Mouse (Mus musculus): ENCODE measurements around the gene Lpp. TPM values are rescaled to one million over a fixed set of nuclear protein-coding genes. Genes with fewer than 3 reads are reported as not detected.

Lpp gene
- polyA plus RNA-seq, 1 experiment from 2014 or later, result 14.4 TPM

DNA sequence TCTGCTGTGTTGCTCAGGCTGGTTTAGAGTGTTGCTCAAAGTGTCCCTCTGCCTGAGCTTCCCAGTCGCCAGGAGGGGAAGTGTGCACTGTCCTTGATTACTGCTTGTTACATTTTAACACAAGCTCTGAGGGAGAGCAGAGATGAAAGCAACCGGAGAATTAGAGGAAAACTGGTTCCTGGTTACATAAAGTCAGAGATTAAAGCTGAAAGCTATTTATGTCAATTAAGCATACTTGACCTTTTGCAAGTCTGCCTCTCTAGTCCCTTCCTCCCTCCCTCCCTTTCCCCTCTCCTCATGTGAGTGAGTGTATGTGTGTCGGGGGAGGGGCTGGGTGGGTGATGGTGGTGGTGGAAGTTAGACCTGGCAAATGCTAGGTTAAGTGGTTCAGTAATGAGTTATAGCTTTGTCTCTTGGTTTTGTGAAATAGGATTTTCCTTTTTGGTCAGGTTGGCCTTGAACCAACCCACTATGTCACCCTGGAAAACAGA lies 83.6 kb downstream of the Lpp start:
- peak; percentile 82 for DNase-seq (ENCODE audit: low spot score, missing footprints)
- 53% methylated on average over 3 of the region's 3 CpGs for WGBS

DNA sequence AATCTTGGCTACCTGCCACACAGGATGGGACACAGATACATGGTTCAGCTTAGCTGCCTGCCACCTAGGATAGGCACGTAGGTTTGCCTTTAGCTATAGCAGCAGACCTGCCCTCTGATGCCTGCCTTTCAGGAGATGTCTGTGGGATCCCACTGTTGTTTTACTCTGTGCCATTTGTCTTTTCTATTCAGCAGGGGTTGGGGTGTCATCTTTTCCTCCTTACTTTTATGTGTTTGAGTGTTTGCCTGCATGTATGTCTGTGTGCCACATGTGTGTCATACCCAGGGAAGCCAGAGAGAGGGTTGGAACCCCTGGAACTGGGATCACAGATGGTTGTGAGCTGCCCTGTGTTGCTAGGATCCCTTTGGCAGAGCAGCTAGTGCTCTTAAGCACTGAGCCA lies 84.7 kb downstream of the Lpp start:
- no peaks in the 10 kb centered on the region for H3K27me3 ChIP-seq (ENCODE audit: control insufficient read depth, insufficient read depth, low read length)
- no peaks in the 10 kb centered on the region for H3K36me3 ChIP-seq (ENCODE audit: control insufficient read depth, insufficient read depth, low read length)
- H3K9me3 ChIP-seq (ENCODE audit: control insufficient read depth, low read length), result no peaks in the 10 kb centered on the region
- H3K4me3 ChIP-seq (ENCODE audit: low read depth, low read length), result no peak overlapping the region
- H3K4me2 ChIP-seq, result no peak overlapping the region
- no peak overlapping the region for H3K9ac ChIP-seq (ENCODE audit: low read length)
- WGBS, result 73% methylated on average over 1 of the region's 1 CpGs
- H3K27ac ChIP-seq (ENCODE audit: low read depth, low read length), result no peak overlapping the region
- DNase-seq (ENCODE audit: low spot score, missing footprints) (peak; percentile 79), ATAC-seq (ENCODE audit: low FRiP score) (no peak)
- H3K4me1 ChIP-seq (ENCODE audit: control insufficient read depth, insufficient read depth, low read length), result peaks cover 6% of the 10 kb centered on the region

More for the DNA sequence above, 83.6 kb downstream of the Lpp start:
- Histone ChIP-seq H3K36me3 (ENCODE audit: control insufficient read depth, insufficient read depth, low read length) (no peaks in the 10 kb centered on the region), H3K27me3 (ENCODE audit: control insufficient read depth, insufficient read depth, low read length) (no peaks in the 10 kb centered on the region), H3K9ac (ENCODE audit: low read length) (no peak overlapping the region), H3K4me1 (ENCODE audit: control insufficient read depth, insufficient read depth, low read length) (peaks cover 6% of the 10 kb centered on the region), H3K27ac (ENCODE audit: low read depth, low read length) (no peak overlapping the region), H3K4me2 (no peak overlapping the region), H3K9me3 (ENCODE audit: control insufficient read depth, low read length) (no peaks in the 10 kb centered on the region), H3K4me3 (ENCODE audit: low read depth, low read length) (no peak overlapping the region)
- ATAC-seq (ENCODE audit: low FRiP score), result no peak

DNA sequence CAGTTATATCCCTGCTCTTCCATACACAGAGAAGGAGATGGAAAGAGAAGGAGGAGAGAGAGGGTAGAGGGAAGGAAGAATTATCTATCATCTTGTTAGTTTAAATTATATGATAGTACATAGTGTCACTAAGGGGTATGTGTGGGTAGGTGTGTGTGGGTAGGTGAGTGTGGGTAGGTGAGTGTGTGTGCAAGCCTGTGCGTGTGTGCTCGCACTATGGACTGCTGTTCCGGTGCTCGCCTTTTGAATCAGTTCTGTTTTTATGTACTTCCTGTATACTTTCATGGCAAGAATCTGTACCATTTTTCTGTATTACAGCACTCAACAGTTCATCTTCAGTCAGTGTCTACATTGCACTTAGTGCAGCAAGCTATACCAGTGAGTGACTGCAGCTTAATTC lies 85.5 kb downstream of the Lpp start:
- Histone ChIP-seq H3K9ac (ENCODE audit: low read length) (no peak overlapping the region), H3K36me3 (ENCODE audit: control insufficient read depth, insufficient read depth, low read length) (no peaks in the 10 kb centered on the region), H3K4me3 (ENCODE audit: low read depth, low read length) (no peak overlapping the region), H3K4me1 (ENCODE audit: control insufficient read depth, insufficient read depth, low read length) (peaks cover 6% of the 10 kb centered on the region), H3K27me3 (ENCODE audit: control insufficient read depth, insufficient read depth, low read length) (no peaks in the 10 kb centered on the region), H3K9me3 (ENCODE audit: control insufficient read depth, low read length) (no peaks in the 10 kb centered on the region), H3K4me2 (no peak overlapping the region), H3K27ac (ENCODE audit: low read depth, low read length) (no peak overlapping the region)
- WGBS, result 94% methylated on average over 4 of the region's 4 CpGs
- ATAC-seq (ENCODE audit: low FRiP score), result no peak
- DNase-seq (ENCODE audit: low spot score, missing footprints), result no peak

DNA sequence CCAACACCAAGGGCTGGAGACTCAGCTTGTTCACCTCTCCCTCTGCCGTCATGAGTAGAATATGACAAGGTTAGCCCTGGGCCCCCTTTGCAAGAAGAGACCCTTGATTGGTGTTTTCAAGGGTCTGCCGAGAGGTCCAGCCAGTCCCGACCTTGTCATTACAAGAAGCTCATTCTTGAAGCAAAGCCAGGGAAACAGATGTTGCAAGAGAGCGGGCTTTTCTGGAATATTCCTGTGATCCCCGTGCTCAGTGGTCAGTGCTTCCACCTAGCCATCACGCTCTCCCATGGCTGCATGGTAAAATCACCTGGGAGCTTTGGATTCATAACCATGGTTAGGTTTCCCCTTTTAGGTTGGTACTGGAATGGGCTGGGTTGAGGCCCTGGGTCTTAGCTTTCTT lies 89.3 kb downstream of the Lpp start:
- H3K4me1 ChIP-seq (ENCODE audit: control insufficient read depth, insufficient read depth, low read length), result no peaks in the 10 kb centered on the region
- H3K36me3 ChIP-seq (ENCODE audit: control insufficient read depth, insufficient read depth, low read length), result no peaks in the 10 kb centered on the region
- H3K4me3 ChIP-seq (ENCODE audit: low read depth, low read length), result no peak overlapping the region
- DNase-seq (ENCODE audit: low spot score, missing footprints), result no peak
- ATAC-seq (ENCODE audit: low FRiP score), result no peak
- H3K9me3 ChIP-seq (ENCODE audit: control insufficient read depth, low read length), result no peaks in the 10 kb centered on the region
- H3K9ac ChIP-seq (ENCODE audit: low read length), result no peak overlapping the region
- 93% methylated on average over 6 of the region's 6 CpGs for WGBS
- H3K4me2 ChIP-seq, result no peak overlapping the region
- H3K27me3 ChIP-seq (ENCODE audit: control insufficient read depth, insufficient read depth, low read length), result no peaks in the 10 kb centered on the region
- no peak overlapping the region for H3K27ac ChIP-seq (ENCODE audit: low read depth, low read length)

DNA sequence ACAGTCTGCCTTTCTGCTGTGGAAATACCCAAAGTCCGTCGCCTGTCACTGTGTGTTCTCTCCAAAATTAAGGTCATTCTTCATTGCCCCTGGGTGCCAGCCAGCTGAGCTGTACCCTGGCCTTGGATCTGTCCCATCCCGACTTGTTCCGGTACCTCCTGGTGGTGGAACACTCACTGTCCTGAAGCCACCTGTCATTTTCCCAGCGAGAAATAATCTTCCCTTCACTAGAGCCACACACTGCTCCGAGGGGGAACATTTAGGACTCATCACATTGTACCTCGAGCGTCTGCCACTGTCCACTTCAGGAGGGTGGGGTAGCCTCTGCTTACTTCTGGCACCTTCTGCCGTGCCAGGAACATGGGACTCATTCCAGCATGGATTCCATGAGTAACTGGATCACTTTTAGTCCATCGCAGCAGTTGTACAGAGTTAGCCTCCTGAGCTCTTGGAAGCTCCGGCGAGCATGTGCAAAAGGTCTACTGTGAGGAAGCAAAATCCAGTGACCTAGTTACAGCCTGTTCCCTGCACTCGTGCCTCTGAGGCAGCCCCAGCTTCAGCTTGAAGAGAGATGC lies 90.3 kb downstream of the Lpp start:
- no peak overlapping the region for H3K27ac ChIP-seq (ENCODE audit: low read depth, low read length)
- H3K4me1 ChIP-seq (ENCODE audit: control insufficient read depth, insufficient read depth, low read length), result no peaks in the 10 kb centered on the region
- ATAC-seq (ENCODE audit: low FRiP score) (no peak), DNase-seq (ENCODE audit: low spot score, missing footprints) (no peak)
- no peaks in the 10 kb centered on the region for H3K36me3 ChIP-seq (ENCODE audit: control insufficient read depth, insufficient read depth, low read length)
- H3K27me3 ChIP-seq (ENCODE audit: control insufficient read depth, insufficient read depth, low read length), result no peaks in the 10 kb centered on the region
- no peaks in the 10 kb centered on the region for H3K9me3 ChIP-seq (ENCODE audit: control insufficient read depth, low read length)
- 92% methylated on average over 13 of the region's 13 CpGs for WGBS
- no peak overlapping the region for H3K9ac ChIP-seq (ENCODE audit: low read length)
- H3K4me3 ChIP-seq (ENCODE audit: low read depth, low read length), result no peak overlapping the region
- H3K4me2 ChIP-seq, result no peak overlapping the region

DNA sequence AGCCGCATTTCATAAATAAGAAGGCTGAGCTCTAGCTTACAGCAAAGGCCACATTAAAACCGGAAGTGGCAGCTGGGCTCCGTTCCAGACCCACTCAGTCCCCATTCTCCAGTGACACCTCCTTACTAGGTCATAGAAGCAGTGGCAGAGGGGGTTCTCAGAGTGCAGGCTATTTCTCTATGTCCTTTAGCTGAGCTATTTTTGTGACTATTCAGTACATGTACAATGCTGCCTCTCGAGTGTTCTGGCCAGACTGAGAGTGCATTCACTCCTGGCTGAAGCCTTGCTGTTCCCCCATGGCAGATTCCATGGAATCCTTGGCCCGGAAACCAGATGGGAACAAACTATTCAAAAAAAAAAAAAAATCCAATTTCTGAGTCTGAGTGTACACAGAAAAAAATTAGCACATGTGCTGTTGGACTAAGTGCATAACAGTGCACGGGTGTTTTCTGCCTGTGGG lies 94.5 kb downstream of the Lpp start:
- no peak overlapping the region for H3K4me3 ChIP-seq (ENCODE audit: low read depth, low read length)
- no peak overlapping the region for H3K4me2 ChIP-seq
- H3K9me3 ChIP-seq (ENCODE audit: control insufficient read depth, low read length), result no peaks in the 10 kb centered on the region
- 71% methylated on average over 6 of the region's 6 CpGs for WGBS
- DNase-seq (ENCODE audit: low spot score, missing footprints) (no peak), ATAC-seq (ENCODE audit: low FRiP score) (no peak)
- no peaks in the 10 kb centered on the region for H3K27me3 ChIP-seq (ENCODE audit: control insufficient read depth, insufficient read depth, low read length)
- no peak overlapping the region for H3K27ac ChIP-seq (ENCODE audit: low read depth, low read length)
- no peak overlapping the region for H3K9ac ChIP-seq (ENCODE audit: low read length)
- H3K36me3 ChIP-seq (ENCODE audit: control insufficient read depth, insufficient read depth, low read length), result no peaks in the 10 kb centered on the region
- H3K4me1 ChIP-seq (ENCODE audit: control insufficient read depth, insufficient read depth, low read length), result peaks cover 7% of the 10 kb centered on the region; the same call in 1 of the 2 replicates

DNA sequence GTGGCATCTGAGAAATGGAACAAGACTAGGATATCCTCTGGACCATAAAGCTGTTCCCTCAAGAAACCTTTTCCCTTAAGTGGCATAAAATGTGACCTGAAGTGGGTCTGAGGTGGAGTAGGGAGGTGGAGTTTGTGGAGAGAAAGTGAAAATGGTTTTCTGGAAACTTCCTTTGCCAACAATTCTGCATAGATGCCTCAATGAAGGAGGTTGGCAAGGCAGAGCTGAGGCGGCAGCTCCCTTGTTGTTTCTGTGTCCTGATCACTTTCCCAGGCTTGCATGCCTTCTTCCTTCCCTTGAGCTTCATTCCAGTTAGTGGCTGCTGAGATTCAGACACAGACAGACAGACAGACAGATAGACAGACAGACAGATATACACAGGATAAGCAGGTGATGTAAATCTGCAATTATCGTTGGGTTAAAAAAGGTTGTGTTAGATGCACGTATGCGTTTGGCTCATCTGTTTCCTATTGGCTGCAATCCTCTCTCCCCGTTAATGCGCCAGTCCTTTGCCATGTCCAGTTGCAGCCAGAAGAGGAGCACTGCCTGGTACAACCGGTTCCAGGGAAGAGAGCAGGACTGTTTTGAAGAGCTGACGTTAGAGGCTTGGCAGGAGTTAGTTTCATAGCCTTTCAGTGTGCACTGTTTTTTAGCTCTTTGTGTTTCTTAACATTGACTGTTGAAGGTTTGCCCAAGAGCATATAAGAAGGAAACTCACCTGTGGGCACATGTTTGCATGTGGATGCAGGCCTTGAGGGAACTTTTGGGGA lies 96.4 kb downstream of the Lpp start:
- no peak overlapping the region for H3K4me3 ChIP-seq (ENCODE audit: low read depth, low read length)
- peaks cover 7% of the 10 kb centered on the region; the same call in 1 of the 2 replicates for H3K4me1 ChIP-seq (ENCODE audit: control insufficient read depth, insufficient read depth, low read length)
- no peak for DNase-seq (ENCODE audit: low spot score, missing footprints)
- H3K27ac ChIP-seq (ENCODE audit: low read depth, low read length), result no peak overlapping the region
- WGBS, result 91% methylated on average over 8 of the region's 8 CpGs
- no peak for ATAC-seq (ENCODE audit: low FRiP score)
- H3K9me3 ChIP-seq (ENCODE audit: control insufficient read depth, low read length), result no peaks in the 10 kb centered on the region
- no peak overlapping the region for H3K4me2 ChIP-seq
- H3K9ac ChIP-seq (ENCODE audit: low read length), result no peak overlapping the region
- no peaks in the 10 kb centered on the region for H3K36me3 ChIP-seq (ENCODE audit: control insufficient read depth, insufficient read depth, low read length)
- H3K27me3 ChIP-seq (ENCODE audit: control insufficient read depth, insufficient read depth, low read length), result no peaks in the 10 kb centered on the region

DNA sequence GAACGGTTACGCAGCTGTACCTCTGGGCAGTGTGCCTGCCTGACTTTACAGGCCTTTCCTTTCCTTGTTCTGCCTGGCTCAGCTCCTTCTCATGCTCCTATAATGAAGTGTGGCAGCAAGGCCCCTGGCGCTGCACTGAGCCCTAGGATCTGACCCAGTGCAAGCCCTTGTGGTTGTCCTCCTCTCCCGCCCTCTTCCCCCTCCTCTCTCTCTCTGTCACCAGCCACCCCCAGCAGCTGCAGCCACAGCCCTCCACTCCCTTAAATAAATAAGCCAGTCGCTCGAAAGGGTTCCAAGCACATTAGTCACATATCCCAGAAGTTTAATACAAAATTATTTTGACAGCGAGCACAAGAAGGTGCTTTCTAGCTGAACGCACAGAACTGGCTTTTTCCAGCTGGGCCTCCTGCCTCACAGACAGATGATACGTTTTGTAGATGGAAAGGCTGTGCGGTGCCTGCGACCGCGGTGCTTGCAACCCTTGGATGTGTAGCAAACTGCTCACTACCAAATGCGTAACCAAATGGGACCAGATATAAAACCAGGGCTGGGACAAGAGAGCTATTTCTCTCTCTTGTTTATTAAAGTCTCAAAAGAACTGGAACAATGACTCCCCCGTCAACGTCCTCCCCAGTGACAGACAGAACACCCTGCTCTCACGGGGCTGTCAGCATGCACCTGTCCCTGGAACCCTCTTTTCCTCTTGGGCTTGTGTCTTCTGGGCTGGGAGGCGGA lies 97.6 kb downstream of the Lpp start:
- Histone ChIP-seq H3K4me2 (no peak overlapping the region), H3K9me3 (ENCODE audit: control insufficient read depth, low read length) (no peaks in the 10 kb centered on the region), H3K4me1 (ENCODE audit: control insufficient read depth, insufficient read depth, low read length) (peaks cover 7% of the 10 kb centered on the region; the same call in 1 of the 2 replicates), H3K27me3 (ENCODE audit: control insufficient read depth, insufficient read depth, low read length) (no peaks in the 10 kb centered on the region), H3K27ac (ENCODE audit: low read depth, low read length) (no peak overlapping the region), H3K4me3 (ENCODE audit: low read depth, low read length) (no peak overlapping the region), H3K36me3 (ENCODE audit: control insufficient read depth, insufficient read depth, low read length) (no peaks in the 10 kb centered on the region), H3K9ac (ENCODE audit: low read length) (no peak overlapping the region)
- ATAC-seq (ENCODE audit: low FRiP score) (peak; percentile 83), DNase-seq (ENCODE audit: low spot score, missing footprints) (no peak)
- 52% methylated on average over 18 of the region's 18 CpGs for WGBS

DNA sequence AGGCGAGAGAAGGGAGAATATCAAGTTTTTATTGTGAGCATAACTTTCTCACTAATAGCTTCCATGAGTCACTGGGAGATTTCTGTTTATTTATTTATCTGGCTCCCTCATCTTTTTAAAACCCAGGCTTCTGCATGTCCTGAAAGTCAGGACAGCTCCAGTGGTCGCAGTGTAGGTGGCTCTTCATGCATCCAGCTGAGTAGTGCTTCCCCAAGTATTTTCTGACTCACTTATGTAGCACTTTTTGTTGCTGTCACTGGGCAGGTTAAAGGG lies 98.1 kb downstream of the Lpp start:
- Histone ChIP-seq H3K4me2 (no peak overlapping the region), H3K4me3 (ENCODE audit: low read depth, low read length) (no peak overlapping the region), H3K9ac (ENCODE audit: low read length) (no peak overlapping the region), H3K27me3 (ENCODE audit: control insufficient read depth, insufficient read depth, low read length) (no peaks in the 10 kb centered on the region), H3K9me3 (ENCODE audit: control insufficient read depth, low read length) (no peaks in the 10 kb centered on the region), H3K27ac (ENCODE audit: low read depth, low read length) (no peak overlapping the region), H3K36me3 (ENCODE audit: control insufficient read depth, insufficient read depth, low read length) (no peaks in the 10 kb centered on the region), H3K4me1 (ENCODE audit: control insufficient read depth, insufficient read depth, low read length) (peaks cover 7% of the 10 kb centered on the region; the same call in 1 of the 2 replicates)
- no peak for ATAC-seq (ENCODE audit: low FRiP score)
- DNase-seq (ENCODE audit: low spot score, missing footprints), result no peak
- 70% methylated on average over 2 of the region's 2 CpGs for WGBS

All from midbrain, embryonic 11.5 days (tissue).